Mouse (Mus musculus) 416B (cell line): ENCODE measurements at regions not wholly inside any gene's neighbourhood (a gene's known extent, or its start where the extent isn't known, plus 50 kb on each side); places are given as distances from the start of the nearest gene placed in this dataset.
"Not testable (repeated sequence)": the region's sequence is repeated elsewhere in the genome, so short reads cannot be mapped to it uniquely, and the experiment has no call there.

Experiments used
- DNase-seq: peaks from one replicate; pipeline ENCODE4 v3.0.0; 2011; ENCODE audit warnings: low read depth

DNA sequence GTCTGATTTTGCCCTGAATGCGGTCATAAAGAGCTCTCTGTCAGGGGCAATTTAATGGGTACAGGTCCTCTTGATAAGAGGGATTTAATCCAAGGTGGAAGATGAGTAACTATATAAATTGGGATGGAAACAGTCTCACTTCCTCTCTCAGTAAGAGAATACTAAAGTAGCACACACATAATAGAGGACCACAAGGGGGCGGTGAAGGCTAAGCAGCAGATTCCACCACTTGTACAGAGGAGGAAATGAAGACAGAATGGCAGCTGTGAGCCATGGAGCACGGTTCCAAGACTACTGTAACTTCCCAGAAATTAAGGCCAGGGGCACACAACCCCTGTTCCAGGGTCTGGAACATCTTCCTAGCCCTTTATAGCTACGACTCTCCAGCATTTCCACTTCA is 262.6 kb upstream of the Ywhaq start:
- DNase-seq, result peak; percentile 46

DNA sequence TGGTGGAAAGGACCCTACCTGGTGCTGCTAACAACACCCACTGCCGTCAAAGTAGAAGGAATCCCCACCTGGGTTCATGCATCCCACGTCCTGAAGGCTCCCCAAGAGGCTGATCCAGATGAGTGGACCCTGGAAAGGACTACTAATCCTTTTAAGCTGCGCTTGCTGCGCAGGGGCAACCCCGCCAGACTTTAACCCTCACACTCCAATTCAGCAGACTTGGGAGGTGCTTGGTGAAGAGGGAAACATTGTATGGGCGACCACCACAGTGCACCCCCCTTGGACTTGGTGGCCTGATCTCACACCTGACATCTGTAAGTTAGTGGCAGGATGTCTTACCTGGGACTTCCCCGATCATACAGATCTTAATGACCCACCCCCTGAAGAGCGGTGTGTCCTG is 231.9 kb upstream of the Ywhaq start:
- DNase-seq, result not testable (repeated sequence)

DNA sequence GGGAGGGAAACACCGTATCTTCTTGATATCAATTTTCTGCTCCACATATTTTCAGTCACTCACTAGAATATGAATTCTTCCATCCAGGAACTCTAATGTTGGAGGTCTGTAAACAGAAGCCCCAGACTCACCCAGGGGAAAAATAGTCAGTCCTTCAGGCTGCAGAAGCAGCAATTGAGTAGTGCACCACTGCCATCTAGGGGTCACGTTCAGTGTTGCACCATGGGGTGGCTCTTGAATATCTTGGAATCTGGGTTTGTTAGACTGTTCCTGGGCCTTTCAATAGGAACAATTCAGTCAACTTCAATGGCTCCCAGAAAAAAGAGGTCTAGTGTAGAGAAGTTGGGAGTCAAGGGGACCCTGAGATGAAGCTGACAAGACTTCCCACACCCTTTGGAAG is 196.3 kb upstream of the Ywhaq start:
- not testable (repeated sequence) for DNase-seq

DNA sequence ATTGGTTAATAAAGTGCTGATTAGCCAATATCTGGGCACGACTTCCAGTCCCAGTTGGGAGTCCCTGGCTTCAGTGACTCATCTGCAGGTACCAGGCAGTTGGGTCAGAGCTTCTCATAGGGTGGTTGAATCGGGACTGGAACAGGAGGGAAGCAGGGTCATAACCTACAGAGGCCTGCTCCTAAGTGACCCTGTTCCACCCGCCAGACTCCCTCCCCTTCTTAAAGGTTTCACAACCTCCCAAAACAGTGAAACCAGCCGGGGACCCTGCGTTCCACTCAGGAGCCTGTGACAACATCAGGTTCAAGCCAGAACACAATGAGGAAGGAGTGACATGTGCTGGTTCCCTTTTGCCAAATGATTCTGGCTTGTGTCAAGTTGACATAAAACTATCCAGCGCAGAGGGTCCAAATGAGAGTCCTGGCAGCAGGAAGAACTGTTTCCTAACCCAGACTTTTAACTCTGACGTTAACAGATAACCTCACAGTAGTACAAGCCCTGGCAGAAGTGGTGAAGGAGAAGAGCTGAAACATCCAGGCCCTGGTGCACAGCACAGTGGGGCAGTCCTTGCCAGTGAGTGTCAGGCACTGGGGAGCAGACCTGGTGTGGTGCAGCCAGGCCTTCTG is 151.1 kb upstream of the Ywhaq start:
- DNase-seq, result no peak

DNA sequence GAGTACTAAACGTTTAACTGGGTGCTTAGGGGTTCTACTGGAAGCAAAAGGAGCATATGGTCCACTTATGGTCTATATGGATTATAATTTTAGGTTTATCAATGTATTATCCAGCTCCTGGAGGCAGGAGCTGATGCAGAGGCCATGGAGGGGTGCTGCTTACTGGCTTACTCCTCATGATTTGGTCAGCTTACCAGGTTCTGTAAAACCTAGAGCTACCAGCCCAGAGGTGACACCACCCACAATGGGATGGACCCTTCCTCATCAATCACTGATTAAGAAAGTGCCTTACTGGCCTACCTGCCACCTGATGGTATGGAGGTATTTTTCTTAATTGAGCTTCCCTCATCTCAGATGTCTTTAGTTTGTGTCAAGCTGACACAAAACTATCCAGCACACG is 126.5 kb upstream of the Ywhaq start:
- not testable (repeated sequence) for DNase-seq

DNA sequence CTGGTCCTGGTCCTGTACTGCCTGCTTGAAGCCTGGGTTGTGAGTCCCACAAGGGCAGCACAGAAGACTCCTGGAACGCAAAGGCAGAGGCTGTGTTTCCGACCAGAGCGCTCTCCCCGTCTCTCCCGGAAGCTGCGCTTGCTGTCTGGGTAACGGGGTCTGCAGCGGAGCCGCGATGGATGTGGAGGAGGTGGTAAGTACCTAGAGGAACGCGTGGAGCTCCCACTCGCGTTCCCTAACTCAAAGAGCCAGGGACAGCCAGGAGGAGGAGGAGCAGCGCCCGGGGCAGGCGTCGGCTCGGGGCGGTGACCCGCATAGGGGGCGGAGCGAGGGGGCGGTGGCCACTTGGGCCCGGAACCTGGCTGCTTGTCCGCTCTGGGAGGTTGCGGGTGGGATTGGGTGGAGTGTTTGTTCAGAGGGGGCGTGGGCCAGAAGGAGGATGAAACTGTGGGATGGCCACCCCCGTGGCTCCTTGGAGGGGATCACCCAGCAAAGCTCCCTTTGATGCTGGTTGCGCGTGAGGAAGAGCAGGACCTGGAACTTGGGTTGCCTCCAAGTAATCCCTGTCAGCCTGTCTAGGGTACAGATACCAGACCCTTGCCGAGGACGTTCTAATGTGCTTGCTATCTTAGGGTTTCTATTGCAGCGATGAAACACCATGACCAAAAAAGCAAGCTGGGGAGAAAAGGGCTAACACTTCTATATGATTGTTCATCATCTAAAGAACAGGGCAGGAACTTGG is 125.9 kb upstream of the Ywhaq start:
- peak; percentile 78 for DNase-seq

DNA sequence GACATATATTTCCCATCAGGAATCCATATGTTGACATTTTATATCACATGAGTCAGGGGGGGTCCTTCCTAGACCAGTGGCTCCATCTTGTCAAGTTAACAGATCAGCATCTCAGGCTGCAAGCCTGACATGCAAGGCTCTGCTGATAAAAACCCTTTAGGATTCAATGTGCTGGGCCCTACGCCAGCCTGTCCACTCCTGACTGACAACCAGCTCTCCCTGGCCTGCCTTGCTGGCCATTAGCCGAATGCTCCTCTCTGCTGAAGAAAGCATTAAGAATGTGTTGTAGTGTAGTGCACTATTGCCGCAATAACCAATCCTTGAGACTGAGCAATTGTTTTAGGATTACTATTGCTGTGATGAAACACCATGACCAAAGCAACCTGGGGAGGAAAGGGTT is 114.3 kb upstream of the Ywhaq start:
- DNase-seq, result no peak

DNA sequence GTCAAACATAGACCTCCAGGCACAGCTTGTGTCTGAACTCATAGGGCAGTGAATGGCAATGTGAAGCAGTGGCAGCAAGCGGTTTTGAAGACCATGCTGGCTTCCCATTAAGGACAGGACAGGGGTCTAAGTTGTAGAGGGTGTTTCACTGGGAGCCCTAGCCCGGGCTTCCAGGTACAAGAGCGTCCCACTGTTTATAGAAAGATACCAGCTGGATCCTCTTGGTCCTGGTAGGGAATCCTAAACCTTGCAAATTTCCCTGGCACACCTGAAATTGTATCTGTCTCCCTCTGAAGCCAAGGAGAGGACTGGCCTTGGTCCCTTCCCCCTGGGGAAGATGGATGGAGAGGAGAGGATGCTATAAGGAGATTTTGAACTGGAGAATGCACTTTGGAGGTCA is 111.9 kb upstream of the Ywhaq start:
- not testable (repeated sequence) for DNase-seq

DNA sequence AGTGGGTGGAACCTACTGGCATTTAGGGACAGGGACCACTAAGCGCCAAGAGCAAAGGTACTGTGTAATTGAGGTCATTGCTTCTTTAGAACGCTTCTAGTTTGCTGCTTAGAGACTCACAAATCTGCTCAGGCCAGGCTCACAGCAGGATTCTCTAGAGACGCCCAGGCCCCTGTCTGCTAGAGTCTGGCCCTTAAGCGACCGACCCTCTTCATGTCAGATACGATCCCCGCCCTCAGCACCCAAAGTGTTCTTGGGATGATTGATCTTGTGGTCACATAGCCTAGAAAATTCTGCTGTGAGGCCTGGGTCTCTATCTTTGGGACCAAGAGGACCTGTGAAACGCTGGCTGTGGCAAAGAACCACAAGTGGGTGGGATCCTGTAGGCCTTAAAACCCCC is 109.9 kb upstream of the Ywhaq start:
- not testable (repeated sequence) for DNase-seq

DNA sequence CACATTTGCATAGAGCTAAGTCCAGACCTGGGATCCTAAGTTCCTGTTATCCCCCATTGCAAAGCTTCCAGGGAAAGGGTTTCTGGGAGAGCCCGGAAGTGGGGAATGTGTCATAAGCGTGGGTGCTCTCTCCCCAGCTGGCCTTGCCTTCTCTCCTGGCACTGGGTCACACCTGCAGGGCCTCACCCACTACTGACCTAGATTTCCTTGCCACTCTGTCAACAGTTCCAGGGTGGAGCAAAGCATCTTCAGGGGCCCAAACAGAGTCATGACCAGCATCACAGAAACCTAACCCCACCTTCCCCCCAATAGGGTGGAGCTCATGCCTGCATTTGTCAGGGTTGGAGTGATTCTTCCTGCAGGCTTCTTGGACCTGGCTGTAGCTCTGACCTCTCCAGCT is 109.5 kb upstream of the Ywhaq start:
- not testable (repeated sequence) for DNase-seq

DNA sequence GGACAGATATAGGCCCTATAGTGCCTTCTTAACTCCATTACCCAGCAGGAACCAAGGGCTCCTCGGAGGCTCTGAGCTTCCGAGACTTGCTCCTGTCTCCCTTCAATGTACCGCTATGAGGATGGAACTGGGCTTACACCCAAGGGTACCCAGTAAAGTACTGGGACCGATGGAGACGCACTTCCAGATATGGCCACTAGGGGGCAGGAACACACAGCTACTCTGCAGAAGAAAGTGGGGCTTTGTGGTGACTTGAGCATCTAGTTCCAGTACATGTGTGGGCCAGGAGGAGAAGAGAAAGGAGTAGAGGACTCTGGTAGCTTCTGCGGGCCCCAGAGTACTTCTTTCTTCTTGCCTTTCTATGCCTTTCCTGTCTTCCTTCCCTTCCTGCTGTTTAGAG is 108.1 kb upstream of the Ywhaq start:
- DNase-seq, result peak; percentile 23

DNA sequence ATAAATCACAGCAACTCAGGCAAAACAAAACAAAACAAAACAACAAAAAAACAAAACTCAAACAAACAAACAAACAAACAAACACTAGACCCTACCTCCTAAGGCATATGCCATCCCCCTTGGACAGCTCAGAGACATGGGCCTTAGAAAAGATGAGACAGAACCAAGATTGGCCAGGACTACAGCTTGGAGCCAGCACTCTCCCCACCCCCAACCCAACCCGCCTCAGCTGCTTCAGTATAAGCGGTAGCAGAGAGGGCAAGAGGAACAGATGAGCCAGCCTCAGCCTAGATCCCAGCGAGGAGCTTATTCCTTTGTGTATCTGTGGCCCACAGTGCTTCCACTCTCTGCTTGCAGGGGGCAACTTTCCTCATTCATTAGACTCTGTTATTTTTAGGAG is 105.2 kb upstream of the Ywhaq start:
- DNase-seq, result no peak

DNA sequence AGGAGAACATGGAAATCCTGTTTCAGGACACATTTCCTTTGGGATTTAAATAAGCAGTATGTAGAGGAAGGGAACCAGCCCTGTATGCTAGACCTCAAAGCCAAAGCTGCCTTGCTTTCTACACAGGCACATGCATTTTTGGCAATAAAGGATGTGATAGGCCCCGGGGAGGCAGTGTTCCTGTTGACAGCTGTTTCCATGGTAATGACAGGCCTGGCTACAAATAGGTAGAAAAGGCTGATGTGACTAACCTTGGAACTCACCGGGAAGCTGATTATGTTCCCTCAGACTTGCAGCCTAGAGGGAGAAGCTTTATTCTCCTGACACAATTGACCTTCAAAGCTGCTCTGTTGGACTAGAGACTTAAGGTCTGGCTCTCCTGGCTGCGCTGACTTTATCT is 101.6 kb upstream of the Ywhaq start:
- DNase-seq, result no peak

DNA sequence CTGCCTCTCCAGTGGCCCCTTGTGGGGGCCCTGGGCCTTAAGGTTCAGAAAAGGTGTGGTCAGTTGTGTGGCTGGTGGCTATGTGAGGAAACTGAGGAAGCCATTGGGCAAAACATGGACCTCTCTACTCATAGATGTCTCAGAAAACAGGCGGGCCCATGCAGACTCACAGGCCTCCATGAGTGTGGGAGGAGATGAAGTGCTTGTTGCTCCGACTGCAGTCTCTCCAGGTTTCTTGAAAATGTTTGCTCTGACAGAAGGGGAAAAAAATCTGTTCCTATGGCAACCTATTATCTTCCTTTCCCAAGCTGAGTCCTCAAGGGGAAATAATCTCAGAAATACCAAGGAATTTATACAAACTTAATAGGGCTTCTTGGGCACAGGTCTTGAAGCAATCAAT is 95.3 kb upstream of the Ywhaq start:
- DNase-seq, result no peak

DNA sequence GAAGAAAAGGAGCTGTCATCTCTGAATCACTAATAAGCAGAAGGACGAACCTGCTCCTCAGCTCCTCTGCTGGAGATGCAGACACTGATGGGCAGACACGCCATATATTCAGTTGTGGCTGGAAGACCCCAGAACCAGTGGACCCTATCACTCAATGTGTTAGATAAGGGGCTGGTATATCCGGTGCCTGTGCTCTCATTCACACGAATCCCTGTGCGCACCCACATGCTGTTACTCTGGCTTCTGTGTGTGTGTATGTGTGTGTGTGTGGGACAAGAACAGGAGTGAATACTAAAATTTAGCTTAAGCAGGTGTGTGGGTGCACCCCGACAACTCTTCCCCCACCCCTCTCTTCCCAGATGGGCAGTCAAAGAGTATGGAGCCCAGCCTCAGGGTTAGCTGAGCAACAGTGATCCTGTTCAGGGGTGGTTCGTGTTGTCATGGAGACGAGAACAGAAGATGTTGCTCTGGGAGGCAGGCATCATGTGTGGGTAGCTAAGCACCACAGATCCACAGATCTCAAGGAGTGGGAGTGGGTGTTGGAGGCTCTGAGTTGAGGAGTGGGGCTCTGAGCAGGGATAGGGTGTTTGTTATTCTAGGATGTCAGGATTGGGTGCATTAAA is 93.7 kb upstream of the Ywhaq start:
- no peak for DNase-seq

DNA sequence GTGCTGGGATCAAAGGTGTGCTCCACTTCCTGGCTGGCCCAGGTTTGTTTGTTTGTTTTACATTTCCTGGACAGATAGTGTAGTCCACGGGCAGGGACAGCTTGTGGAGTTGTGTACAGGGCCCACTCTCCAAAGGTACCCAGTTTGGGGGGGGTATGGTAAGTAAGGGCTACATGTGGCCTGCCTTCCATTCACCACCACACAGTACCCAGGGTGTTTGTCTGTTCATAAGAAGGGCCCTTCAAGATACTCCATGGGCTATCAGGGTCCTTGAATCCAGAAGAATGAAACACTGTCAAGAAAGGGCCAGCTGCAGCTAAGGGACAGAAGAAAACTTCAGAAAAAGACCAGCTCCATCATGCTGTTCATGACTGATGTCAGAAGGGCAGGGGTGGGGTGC is 89.6 kb upstream of the Ywhaq start:
- no peak for DNase-seq

DNA sequence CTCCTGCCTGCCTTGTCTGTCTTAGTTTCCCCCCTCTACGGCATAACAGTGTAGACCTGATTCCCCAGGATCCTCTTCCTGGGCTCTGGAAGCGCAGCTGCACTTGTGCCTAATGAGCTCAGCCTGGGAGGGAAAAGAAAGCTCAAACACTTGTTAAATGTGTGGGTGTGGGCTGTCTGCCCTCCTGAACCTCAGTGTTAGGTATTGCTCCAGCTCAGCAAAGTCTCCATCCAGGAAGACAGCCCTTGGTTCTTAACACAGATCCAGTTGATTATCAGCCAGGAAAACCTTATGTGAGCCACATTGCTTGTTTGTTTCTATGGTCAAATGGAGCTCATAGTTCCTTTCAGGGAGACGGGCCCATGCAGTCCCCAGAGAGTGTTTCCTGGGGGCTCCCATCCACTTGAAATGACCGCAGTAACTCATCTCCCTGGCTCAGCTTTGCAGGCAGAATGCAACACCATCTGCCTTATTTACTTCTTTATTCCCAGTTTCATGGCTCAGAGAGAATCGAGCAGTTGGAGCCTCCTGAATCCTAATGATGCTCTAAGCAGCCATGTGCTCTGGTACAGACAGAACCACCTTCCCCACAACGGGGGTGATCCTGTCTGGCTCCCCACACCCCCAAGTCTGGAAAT is 88.4 kb upstream of the Ywhaq start:
- no peak for DNase-seq

DNA sequence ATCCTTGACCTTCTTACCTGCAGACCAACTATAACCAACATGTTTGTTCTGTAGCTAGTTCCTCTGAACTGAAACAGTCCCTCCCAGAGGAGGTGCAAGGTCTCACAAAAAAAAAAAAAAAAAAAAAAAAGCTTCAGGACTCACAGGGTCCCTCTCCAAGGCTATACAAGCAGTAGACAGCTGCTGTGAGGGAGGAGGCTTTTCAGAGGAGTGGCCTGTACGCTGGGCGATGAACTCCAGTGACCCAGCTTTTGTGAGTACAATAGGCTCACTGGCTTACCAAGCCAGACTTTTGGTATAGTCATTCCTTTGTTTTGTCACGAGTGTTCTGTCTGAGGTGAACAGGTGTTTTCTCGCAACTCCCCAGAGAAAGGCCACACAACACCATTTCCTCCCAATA is 85.8 kb upstream of the Ywhaq start:
- no peak for DNase-seq

DNA sequence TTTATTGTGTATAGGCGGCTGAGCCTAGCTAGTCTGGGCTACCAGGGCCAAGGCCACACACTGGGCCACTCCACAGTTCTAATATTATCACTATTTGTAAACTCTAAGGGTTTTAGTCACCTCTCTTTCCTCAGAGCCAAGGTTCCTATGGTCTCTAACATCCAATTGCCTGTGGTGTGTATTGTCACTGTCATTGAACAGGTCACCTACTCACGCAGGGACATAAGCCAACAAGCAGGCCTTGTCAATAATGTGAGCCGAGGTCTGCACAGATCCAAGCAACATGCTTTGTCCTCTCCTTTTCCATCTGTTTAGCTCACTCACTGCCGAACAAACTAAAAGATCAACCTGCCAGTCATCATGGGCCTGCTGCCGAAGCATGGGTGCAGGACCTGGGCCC is 79.5 kb upstream of the Ywhaq start:
- no peak for DNase-seq

DNA sequence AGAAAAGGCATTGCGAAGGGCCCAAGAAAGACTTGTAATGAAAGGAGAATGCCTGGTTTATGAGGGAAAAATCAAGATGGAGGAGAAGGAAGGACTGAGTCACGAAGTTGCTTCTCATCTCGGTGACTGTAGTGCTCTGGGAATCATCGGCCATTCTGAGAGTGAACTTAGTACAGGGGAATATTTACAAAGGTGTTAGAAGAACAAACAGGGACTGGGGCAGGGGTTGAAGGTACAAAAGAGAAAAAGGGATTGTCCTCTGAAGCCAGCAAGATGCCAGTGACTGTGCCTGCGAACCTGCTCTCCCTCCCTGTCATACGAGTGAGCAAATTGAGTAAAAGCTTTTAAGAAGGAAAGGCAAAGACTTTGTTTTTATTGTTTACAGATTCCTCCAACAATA is 78.1 kb upstream of the Ywhaq start:
- DNase-seq, result no peak

DNA sequence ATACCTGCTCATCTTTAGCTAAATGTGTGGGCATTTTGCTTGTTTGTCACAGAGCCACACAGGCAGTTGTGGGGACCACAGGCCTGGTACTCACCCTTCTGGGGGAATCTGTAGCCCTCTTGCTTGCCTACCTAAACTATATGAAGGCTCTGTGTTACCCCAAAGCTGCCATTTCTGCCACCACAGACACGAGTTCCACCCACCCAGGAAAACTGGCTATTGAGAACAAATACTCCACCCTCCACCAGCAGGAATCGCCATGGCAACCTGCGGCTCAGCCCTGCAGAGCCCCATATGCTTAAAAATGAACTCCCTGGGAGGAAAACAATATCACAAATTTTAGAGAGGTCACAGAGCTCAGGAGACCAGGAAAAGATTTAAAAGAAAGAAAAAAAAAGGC is 76.0 kb upstream of the Ywhaq start:
- DNase-seq, result no peak

DNA sequence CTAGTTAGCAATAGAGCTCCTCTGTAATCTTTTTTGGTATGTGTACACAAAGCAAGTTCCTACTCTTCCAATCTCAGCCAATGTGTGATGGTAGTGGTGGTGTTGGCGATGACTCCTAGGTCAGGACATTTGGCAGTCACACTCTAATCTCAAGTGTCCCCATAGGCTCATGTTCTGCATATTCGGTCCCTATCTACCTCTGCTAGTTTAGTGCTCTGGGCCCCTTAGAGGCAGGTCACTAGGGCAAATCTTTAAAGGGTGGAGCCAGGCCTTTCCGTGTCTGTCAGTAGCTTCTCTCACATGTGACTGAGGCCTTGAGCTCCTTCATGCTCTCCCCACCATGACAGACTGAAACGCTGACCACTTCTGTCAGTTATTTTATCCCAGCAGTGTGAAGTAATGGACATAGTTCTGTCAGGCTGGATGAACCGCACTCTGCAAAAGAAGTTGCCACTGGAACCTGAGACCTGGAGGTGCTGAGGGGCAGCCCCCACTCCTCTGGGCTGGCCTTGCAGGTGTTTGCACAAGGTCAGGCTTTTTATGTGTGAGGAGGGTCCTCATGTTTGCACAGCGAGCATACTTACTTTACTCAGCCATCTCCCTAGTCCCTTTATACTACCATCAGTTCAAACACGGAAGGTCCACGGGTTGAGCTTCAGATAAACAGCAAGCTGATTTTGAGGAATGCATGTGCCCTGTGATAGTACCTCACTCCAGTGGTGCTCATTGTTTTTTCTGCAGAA is 75.3 kb upstream of the Ywhaq start:
- no peak for DNase-seq
